In genomic region chr8:119776668-119777245, GRCm38 (mm10) we compare ENCODE assay signal across 12 mouse cellular contexts. TPM values are rescaled to one million over a fixed set of nuclear protein-coding genes. Genes with fewer than 3 reads are reported as not detected.
DNase-seq lines count a peak whose midpoint lies in the region; ATAC-seq and TF ChIP-seq lines count a peak whose summit lies in the region.
"Had no signal": no experiment of that assay in that cellular context is flagged by ENCODE, and none has a peak within 500 bp of the region (broad histone marks: within the 10 kb centered on the region; RNA-seq: fewer than 3 reads in every experiment).

No protein-coding gene starts in this region.

- no peak for TF ChIP-seq CTCF in lung, postnatal 0 days (IDR thresholded peaks at IDR 0.05)
- TF ChIP-seq CTCF in heart, postnatal 0 days (IDR thresholded peaks at IDR 0.05; ENCODE audit: low read depth): no peak

- H3K4me1 ChIP-seq in hindbrain, embryonic 12.5 days: peaks cover 18% of the 10 kb centered on the region
- H3K4me1 ChIP-seq in hindbrain, embryonic 10.5 days (replicated peaks): peaks cover 39% of the 10 kb centered on the region
- peaks cover 24% of the 10 kb centered on the region for H3K4me1 ChIP-seq in lung, embryonic 16.5 days (replicated peaks; ENCODE audit: control insufficient read depth, insufficient read depth, low read length)
- H3K4me1 ChIP-seq in lung, postnatal 0 days (ENCODE audit: insufficient read depth, low read depth, low read length): peaks cover 7% of the 10 kb centered on the region; the same call in 1 of the 2 replicates
- peaks cover 18% of the 10 kb centered on the region for H3K4me1 ChIP-seq in heart, postnatal 0 days (ENCODE audit: control insufficient read depth, insufficient read depth)
- H3K4me1 ChIP-seq in neural tube, embryonic 14.5 days (ENCODE audit: control insufficient read depth, insufficient read depth, low read length): peaks cover 13% of the 10 kb centered on the region

- H3K9me3 ChIP-seq in hindbrain, embryonic 12.5 days (replicated peaks): no peaks in the 10 kb centered on the region
- no peaks in the 10 kb centered on the region for H3K9me3 ChIP-seq in hindbrain, embryonic 10.5 days
- H3K9me3 ChIP-seq in lung, embryonic 16.5 days (ENCODE audit: control insufficient read depth, low read length): no peaks in the 10 kb centered on the region
- no peaks in the 10 kb centered on the region for H3K9me3 ChIP-seq in lung, postnatal 0 days (ENCODE audit: low read length)
- H3K9me3 ChIP-seq in heart, postnatal 0 days (replicated peaks; ENCODE audit: control insufficient read depth, low read length): no peaks in the 10 kb centered on the region
- no peaks in the 10 kb centered on the region for H3K9me3 ChIP-seq in neural tube, embryonic 14.5 days (ENCODE audit: control insufficient read depth, low read length)
- H3K9me3 ChIP-seq: limb, embryonic 15.5 days; neural tube, embryonic 12.5 days had no signal

- no peak for ATAC-seq in hindbrain, embryonic 12.5 days (ENCODE audit: low FRiP score)
- no peak for ATAC-seq in lung, embryonic 16.5 days (ENCODE audit: low read depth)
- no peak for ATAC-seq in lung, postnatal 0 days
- no peak for ATAC-seq in heart, postnatal 0 days (ENCODE audit: insufficient read depth, low read depth)
- ATAC-seq in neural tube, embryonic 14.5 days (ENCODE audit: low read depth): no peak
- ATAC-seq in erythroid progenitor cell, adult 5-6 weeks (replicated peaks; ENCODE audit: low FRiP score, poor library complexity, severe bottlenecking): no peak

- no peak for DNase-seq in hindbrain, embryonic 10.5 days (ENCODE audit: low spot score)
- no peak for DNase-seq in lung, postnatal 0 days (ENCODE audit: low spot score)
- no peak for DNase-seq in heart, postnatal 0 days (ENCODE audit: low spot score)
- DNase-seq: kidney, postnatal 10 days; layer of hippocampus, postnatal 36 days; thymus, postnatal 4 days had no signal

- no peak overlapping the region for H3K4me2 ChIP-seq in hindbrain, embryonic 12.5 days (replicated peaks)
- peak overlapping the region; percentile 93; the same call in 1 of the 2 replicates for H3K4me2 ChIP-seq in lung, embryonic 16.5 days (ENCODE audit: low read depth, low read length)
- H3K4me2 ChIP-seq in lung, postnatal 0 days (replicated peaks; ENCODE audit: low read depth, low read length): no peak overlapping the region
- H3K4me2 ChIP-seq in heart, postnatal 0 days (ENCODE audit: low read depth, low read length): peak overlapping the region; percentile 91; the same call in 1 of the 2 replicates
- peak overlapping the region; percentile 90 for H3K4me2 ChIP-seq in neural tube, embryonic 14.5 days (ENCODE audit: low read depth, low read length)

- no peak for TF ChIP-seq EP300 in lung, postnatal 0 days (IDR thresholded peaks at IDR 0.05)
- no peak for TF ChIP-seq EP300 in heart, postnatal 0 days (IDR thresholded peaks at IDR 0.05; ENCODE audit: low read depth)

- 0 out of 2 replicates have a peak, but pooled peaks cover 5% of the 10 kb centered on the region for H3K36me3 ChIP-seq in hindbrain, embryonic 12.5 days
- H3K36me3 ChIP-seq in hindbrain, embryonic 10.5 days: peaks cover 8% of the 10 kb centered on the region; the same call in 1 of the 2 replicates
- H3K36me3 ChIP-seq in lung, embryonic 16.5 days (ENCODE audit: control insufficient read depth, insufficient read depth, low read length): no peaks in the 10 kb centered on the region; the same call in 1 of the 2 replicates
- H3K36me3 ChIP-seq in lung, postnatal 0 days (ENCODE audit: insufficient read depth, low read length): no peaks in the 10 kb centered on the region
- 0 out of 2 replicates have a peak, but pooled peaks cover under 1% of the 10 kb centered on the region for H3K36me3 ChIP-seq in heart, postnatal 0 days (replicated peaks; ENCODE audit: control insufficient read depth, insufficient read depth, low read length)
- no peaks in the 10 kb centered on the region for H3K36me3 ChIP-seq in neural tube, embryonic 14.5 days (ENCODE audit: control insufficient read depth, insufficient read depth, low read length)
- H3K36me3 ChIP-seq: neural tube, embryonic 12.5 days had no signal

- H3K4me3 ChIP-seq in hindbrain, embryonic 12.5 days: 0 out of 2 replicates have a peak overlapping the region, but pooled peaks have one; percentile 59
- H3K4me3 ChIP-seq in hindbrain, embryonic 10.5 days: no peak overlapping the region
- H3K4me3 ChIP-seq in lung, embryonic 16.5 days (ENCODE audit: low read length): no peak overlapping the region
- H3K4me3 ChIP-seq in lung, postnatal 0 days (ENCODE audit: low read depth, low read length): no peak overlapping the region
- H3K4me3 ChIP-seq in heart, postnatal 0 days (ENCODE audit: low read depth, low read length): no peak overlapping the region
- no peak overlapping the region for H3K4me3 ChIP-seq in neural tube, embryonic 14.5 days (ENCODE audit: low read depth, low read length)

- H3K27me3 ChIP-seq in hindbrain, embryonic 12.5 days: no peaks in the 10 kb centered on the region
- H3K27me3 ChIP-seq in hindbrain, embryonic 10.5 days (ENCODE audit: insufficient read depth, poor library complexity, severe bottlenecking): no peaks in the 10 kb centered on the region
- H3K27me3 ChIP-seq in lung, embryonic 16.5 days (ENCODE audit: control insufficient read depth, insufficient read depth, low read depth, low read length): no peaks in the 10 kb centered on the region
- no peaks in the 10 kb centered on the region for H3K27me3 ChIP-seq in lung, postnatal 0 days (replicated peaks; ENCODE audit: insufficient read depth, low read length)
- no peaks in the 10 kb centered on the region; the same call in 1 of the 2 replicates for H3K27me3 ChIP-seq in heart, postnatal 0 days (ENCODE audit: control insufficient read depth, insufficient read depth, low read length)
- H3K27me3 ChIP-seq in neural tube, embryonic 14.5 days (ENCODE audit: control insufficient read depth, insufficient read depth, low read length): no peaks in the 10 kb centered on the region
- H3K27me3 ChIP-seq: limb, embryonic 15.5 days; neural tube, embryonic 12.5 days had no signal

- no peak overlapping the region for H3K9ac ChIP-seq in hindbrain, embryonic 12.5 days
- no peak overlapping the region; the same call in 1 of the 2 replicates for H3K9ac ChIP-seq in lung, embryonic 16.5 days (ENCODE audit: low read length)
- H3K9ac ChIP-seq in lung, postnatal 0 days (replicated peaks; ENCODE audit: low read depth): no peak overlapping the region
- peak overlapping the region; percentile 17; the same call in 1 of the 2 replicates for H3K9ac ChIP-seq in heart, postnatal 0 days (replicated peaks; ENCODE audit: low read depth, low read length)
- no peak overlapping the region for H3K9ac ChIP-seq in neural tube, embryonic 14.5 days (replicated peaks; ENCODE audit: low read depth, low read length)

- H3K27ac ChIP-seq in hindbrain, embryonic 12.5 days: no peak overlapping the region
- no peak overlapping the region for H3K27ac ChIP-seq in hindbrain, embryonic 10.5 days
- H3K27ac ChIP-seq in lung, embryonic 16.5 days (ENCODE audit: low read length): no peak overlapping the region
- no peak overlapping the region for H3K27ac ChIP-seq in lung, postnatal 0 days (ENCODE audit: low read length)
- H3K27ac ChIP-seq in heart, postnatal 0 days (ENCODE audit: low read depth): no peak overlapping the region
- no peak overlapping the region for H3K27ac ChIP-seq in neural tube, embryonic 14.5 days (ENCODE audit: low read depth, low read length)
- H3K27ac ChIP-seq: neural tube, embryonic 12.5 days had no signal

- 86% methylated on average over 7 of the region's 7 CpGs for WGBS in hindbrain, embryonic 12.5 days
- 89% methylated on average over 7 of the region's 7 CpGs for WGBS in hindbrain, embryonic 10.5 days
- WGBS in lung, embryonic 16.5 days: 73% methylated on average over 7 of the region's 7 CpGs
- WGBS in lung, postnatal 0 days: 76% methylated on average over 7 of the region's 7 CpGs
- 66% methylated on average over 7 of the region's 7 CpGs for WGBS in heart, postnatal 0 days
- WGBS in neural tube, embryonic 14.5 days: 88% methylated on average over 7 of the region's 7 CpGs

RNA-seq across cellular contexts. Expression of gene Tldc1, which starts 1.5 kb away (rescaled TPM):
- 11.9 and 12.2 TPM in 2 replicates for polyA plus RNA-seq in hindbrain, embryonic 12.5 days (2016; fragmentation: Nextera tagmentation; extraction: Ambion mirVana)
- polyA plus RNA-seq in hindbrain, embryonic 10.5 days (2016; fragmentation: Nextera tagmentation; extraction: Ambion mirVana): 12.6 and 15.3 TPM in 2 replicates
- 13.9 and 15.3 TPM in 2 replicates for polyA plus RNA-seq in lung, embryonic 16.5 days (2015; fragmentation: Nextera tagmentation; extraction: Ambion mirVana)
- polyA plus RNA-seq in lung, postnatal 0 days (2015; fragmentation: Nextera tagmentation; extraction: Ambion mirVana): 7.9 and 9.7 TPM in 2 replicates
- 17.7 and 28.6 TPM in 2 replicates for total RNA-seq in heart, postnatal 0 days (2014; rRNA removed; ENCODE audit: low replicate concordance)
- 12.1 and 14.2 TPM in 2 replicates for polyA plus RNA-seq in heart, postnatal 0 days (2015; fragmentation: Nextera tagmentation; extraction: Ambion mirVana)
- polyA plus RNA-seq in neural tube, embryonic 14.5 days (2014; fragmentation: Nextera tagmentation; extraction: Ambion mirVana): 8.1 and 8.9 TPM in 2 replicates
- total RNA-seq in erythroid progenitor cell, adult 5-6 weeks (2015; ENCODE audit: low replicate concordance): 4.2 TPM in 1 of 2 replicates, not detected in the other
- total RNA-seq in erythroid progenitor cell, adult 5-6 weeks (2017; ENCODE audit: low replicate concordance): 0.51 TPM in 1 of 2 replicates, not detected in the other

Comparison
In these comparisons a context has a peak if more than half of its experiments do, and no peak if none do; other contexts are left out.
1. H3K4me2 ChIP-seq: peak in lung, embryonic 16.5 days (single experiment), heart, postnatal 0 days (single experiment) and neural tube, embryonic 14.5 days (single experiment); none in hindbrain, embryonic 12.5 days (single experiment) and lung, postnatal 0 days (single experiment).